Mouse (Mus musculus) G1E (cell line): ENCODE measurements around the gene Tdrd7. TPM values are rescaled to one million over a fixed set of nuclear protein-coding genes. Genes with fewer than 3 reads are reported as not detected.

Experiments
- ATAC-seq: 2 replicates; pipeline ENCODE4 v1.8.0; 2016; ENCODE audit warnings: mild to moderate bottlenecking; ENCODE audit not compliant: insufficient number of reproducible peaks, poor library complexity, low FRiP score, severe bottlenecking; ENCODE audit errors: extremely low read depth
- DNase-seq: peaks from one replicate; pipeline ENCODE4 v3.0.0; 2012; ENCODE audit warnings: low spot score
- H3K27me3 ChIP-seq: 2 replicates; pipeline ENCODE4 v1.6.1; 2012; ENCODE audit warnings: mild to moderate bottlenecking, low read length, inconsistent platforms; ENCODE audit not compliant: insufficient read depth
- H3K36me3 ChIP-seq: replicated peaks from 2 replicates; pipeline ENCODE3; 2012; ENCODE audit warnings: mild to moderate bottlenecking, inconsistent platforms
- H3K4me1 ChIP-seq: 2 replicates; pipeline ENCODE4 v1.6.1; 2012; ENCODE audit warnings: low read depth, low read length, inconsistent platforms, mixed read lengths; ENCODE audit not compliant: insufficient read depth
- H3K4me3 ChIP-seq: 2 replicates; pipeline ENCODE4 v1.5.1; 2012; ENCODE audit warnings: low read depth, mild to moderate bottlenecking, inconsistent platforms, low read length, moderate library complexity, mixed read lengths
- H3K9me3 ChIP-seq: replicated peaks from 2 replicates; pipeline ENCODE4 v1.6.1; 2012; ENCODE audit warnings: inconsistent platforms
- CTCF ChIP-seq: IDR thresholded peaks from 2 replicates; pipeline ENCODE4 v1.5.1; 2012; ENCODE audit warnings: low read depth, low read length, inconsistent platforms, mixed read lengths
- GATA1 ChIP-seq: IDR thresholded peaks from 2 replicates; pipeline ENCODE4 v1.6.1; 2012; ENCODE audit warnings: borderline replicate concordance, low read length, inconsistent platforms, mixed read lengths
- GATA2 ChIP-seq: IDR thresholded peaks from 2 replicates; pipeline ENCODE4 v1.6.1; 2012; ENCODE audit warnings: low read depth, low read length, inconsistent platforms, borderline replicate concordance
- POLR2AphosphoS5 ChIP-seq: IDR thresholded peaks from 2 replicates; pipeline ENCODE4 v1.6.1; 2012; ENCODE audit warnings: low read depth, low read length, inconsistent platforms; ENCODE audit not compliant: insufficient replicate concordance
- TAL1 ChIP-seq: conservative IDR thresholded peaks from 2 replicates; pipeline ENCODE4 v1.6.1; 2012; ENCODE audit warnings: low read depth, low read length, inconsistent platforms, mixed read lengths
- polyA plus RNA-seq: library from polyadenylated mRNA; stranded (reverse); fragments of >175 nt; gene quantifications from 2 replicates; pipeline ENCODE4 v1.2.3, GENCODE M21; 2012
- total RNA-seq, 2 experiments: library from RNA; stranded (forward) in 1 of 2; stranded (reverse) in 1 of 2; fragments of 200-1000 nt in 1 of 2; fragments of >200 nt in 1 of 2; fragmentation: Nextera tagmentation in 1 of 2; gene quantifications; 2 replicates each; pipeline ENCODE4 v1.2.3; 2014 to 2017

Gene Tdrd7
- total and polyA plus RNA-seq, 3 experiments = 0.12 to 7.7 (median 1.4) TPM

GRCm38 (mm10) chr4:46064263-46064662 is 99.1 kb downstream of the Tdrd7 start:
- Histone ChIP-seq H3K4me3 (no peak overlapping the region), H3K9me3 (no peaks in the 10 kb centered on the region), H3K27me3 (no peaks in the 10 kb centered on the region; the same call in 1 of the 2 replicates), H3K36me3 (no peaks in the 10 kb centered on the region), H3K4me1 (0 out of 2 replicates have a peak, but pooled peaks cover 3% of the 10 kb centered on the region)
- TF ChIP-seq GATA2 (no peak), CTCF (no peak), GATA1 (no peak), TAL1 (no peak)
- ATAC-seq = no peak
- no peak for DNase-seq

DNA sequence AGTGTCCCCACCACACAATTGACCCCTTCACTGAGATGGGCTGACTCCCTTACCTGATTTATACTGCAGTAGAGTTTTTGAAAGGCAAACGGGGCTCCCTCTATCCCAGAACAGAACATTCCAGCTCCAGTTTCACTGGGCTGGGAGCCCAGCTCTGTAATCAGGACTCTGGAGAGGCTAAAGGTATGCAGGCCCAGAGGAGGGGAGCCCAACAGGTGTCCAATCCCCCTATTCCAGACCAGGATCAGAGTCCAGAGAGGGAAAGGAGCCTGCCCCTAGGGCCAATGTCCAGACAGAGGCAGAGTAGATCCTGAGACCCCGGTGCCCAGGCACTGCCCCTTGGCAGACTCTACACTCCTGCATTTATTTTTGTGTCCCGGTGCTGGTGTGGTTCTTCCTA is 99.8 kb downstream of the Tdrd7 start:
- Histone ChIP-seq H3K27me3 (no peaks in the 10 kb centered on the region; the same call in 1 of the 2 replicates), H3K4me3 (no peak overlapping the region), H3K4me1 (0 out of 2 replicates have a peak, but pooled peaks cover 3% of the 10 kb centered on the region), H3K9me3 (no peaks in the 10 kb centered on the region), H3K36me3 (no peaks in the 10 kb centered on the region)
- ATAC-seq (no peak), DNase-seq (no peak)
- no peak for TF ChIP-seq GATA2
- TF ChIP-seq TAL1 = no peak
- TF ChIP-seq GATA1 = no peak
- no peak for TF ChIP-seq CTCF
- no peak for TF ChIP-seq POLR2AphosphoS5

DNA sequence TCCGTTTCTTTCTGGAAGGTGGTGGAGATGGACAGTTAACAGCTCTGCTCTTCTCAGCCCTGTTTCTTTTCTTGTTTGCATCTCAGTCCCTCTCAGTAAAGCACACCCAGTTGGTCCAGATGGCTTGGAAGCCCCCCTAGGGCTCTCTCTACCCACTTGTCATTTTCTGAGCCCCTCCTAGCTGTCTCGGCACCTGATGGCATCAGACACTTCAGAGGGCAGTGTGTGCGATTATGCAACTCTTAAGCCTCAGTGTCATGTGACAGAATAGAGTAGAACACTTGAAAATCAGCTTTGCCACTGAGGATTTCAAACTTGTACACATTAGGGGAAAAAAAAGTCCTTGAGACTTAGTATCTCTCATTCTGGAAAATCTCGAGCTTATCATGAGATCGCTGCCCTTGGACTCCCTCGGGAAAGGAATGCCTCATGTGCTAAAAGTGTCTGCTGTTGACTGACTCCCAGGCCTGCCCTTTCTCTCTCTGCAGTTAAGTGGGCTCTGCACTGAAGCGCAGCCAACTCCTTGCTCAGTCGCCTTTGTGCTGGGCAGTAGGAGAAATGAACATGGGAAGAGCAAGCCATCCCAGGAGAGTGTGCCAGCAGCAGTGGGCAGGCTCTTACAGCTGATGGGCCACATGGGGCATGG is 100.7 kb downstream of the Tdrd7 start:
- no peaks in the 10 kb centered on the region for H3K36me3 ChIP-seq
- TF ChIP-seq GATA1 (no peak), GATA2 (no peak), POLR2AphosphoS5 (no peak), CTCF (no peak), TAL1 (no peak)
- DNase-seq = no peak

DNA sequence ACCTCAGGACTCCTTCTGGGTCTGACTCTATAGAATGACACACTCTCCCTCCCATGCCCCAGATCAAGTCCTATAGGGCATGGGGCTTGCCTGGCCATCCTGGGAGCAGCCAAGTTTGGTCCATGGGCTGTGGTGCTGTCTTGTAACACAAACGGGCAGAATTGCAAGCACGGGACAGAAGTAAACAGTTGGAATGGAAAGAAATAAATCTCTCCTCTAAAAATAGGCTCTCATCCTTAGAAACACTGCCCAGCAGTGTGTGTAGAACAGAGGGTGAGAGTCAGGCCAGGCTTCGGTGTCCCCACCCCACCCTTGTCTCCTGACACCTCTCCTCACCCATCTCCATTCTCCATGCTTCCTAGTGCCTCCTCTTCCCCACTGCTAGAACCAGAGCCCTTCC is 102.9 kb downstream of the Tdrd7 start:
- H3K36me3 ChIP-seq = no peaks in the 10 kb centered on the region
- TF ChIP-seq TAL1 (no peak), POLR2AphosphoS5 (no peak), GATA2 (no peak), GATA1 (no peak), CTCF (no peak)

More for the DNA sequence above, 100.7 kb downstream of the Tdrd7 start:
- no peak for ATAC-seq
- Histone ChIP-seq H3K27me3 (no peaks in the 10 kb centered on the region; the same call in 1 of the 2 replicates), H3K4me1 (0 out of 2 replicates have a peak, but pooled peaks cover 3% of the 10 kb centered on the region), H3K9me3 (no peaks in the 10 kb centered on the region), H3K4me3 (no peak overlapping the region)

GRCm38 (mm10) chr4:46068573-46068972 is 103.4 kb downstream of the Tdrd7 start:
- no peak for TF ChIP-seq POLR2AphosphoS5
- no peak for TF ChIP-seq TAL1
- no peak for TF ChIP-seq CTCF
- TF ChIP-seq GATA1 = no peak
- TF ChIP-seq GATA2 = no peak
- no peaks in the 10 kb centered on the region for H3K4me1 ChIP-seq
- no peak for DNase-seq
- ATAC-seq = no peak
- H3K9me3 ChIP-seq = no peaks in the 10 kb centered on the region
- no peak overlapping the region for H3K4me3 ChIP-seq
- no peaks in the 10 kb centered on the region for H3K36me3 ChIP-seq
- H3K27me3 ChIP-seq = no peaks in the 10 kb centered on the region; the same call in 1 of the 2 replicates

More for the DNA sequence above, 102.9 kb downstream of the Tdrd7 start:
- ATAC-seq = no peak
- Histone ChIP-seq H3K4me3 (no peak overlapping the region), H3K27me3 (no peaks in the 10 kb centered on the region; the same call in 1 of the 2 replicates), H3K9me3 (no peaks in the 10 kb centered on the region), H3K4me1 (no peaks in the 10 kb centered on the region)
- no peak for DNase-seq

DNA sequence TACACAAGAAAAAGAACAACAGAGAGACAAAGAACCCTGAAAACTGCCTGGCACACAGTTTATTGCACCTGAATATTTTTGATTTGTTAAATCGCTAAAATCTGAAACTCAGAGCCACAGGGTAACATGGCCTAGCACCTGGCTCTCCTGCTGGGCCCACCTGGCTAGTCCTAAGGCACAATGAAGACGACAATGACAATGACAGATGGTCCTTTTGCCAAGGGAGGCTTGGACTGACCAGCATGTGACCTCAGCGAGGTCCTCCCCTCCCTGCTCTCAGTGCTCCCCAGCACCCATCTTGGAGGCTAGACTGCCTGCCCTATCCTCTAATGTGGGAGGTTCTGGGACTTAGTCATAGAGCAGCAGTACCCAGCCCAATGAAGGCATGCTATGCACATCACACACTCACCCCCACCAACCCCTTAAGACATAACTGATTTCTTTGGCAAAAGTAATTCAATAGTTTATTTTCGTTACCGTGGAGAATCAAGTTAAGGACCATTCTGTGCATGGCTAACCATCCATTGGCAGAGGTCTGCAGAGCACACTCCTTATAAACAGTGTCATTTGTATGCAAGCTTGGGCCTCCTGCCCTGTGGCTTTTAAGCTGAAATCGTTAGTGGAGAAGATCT is 104.8 kb downstream of the Tdrd7 start:
- no peaks in the 10 kb centered on the region for H3K4me1 ChIP-seq
- ATAC-seq (no peak), DNase-seq (no peak)
- no peak overlapping the region for H3K4me3 ChIP-seq
- no peaks in the 10 kb centered on the region for H3K36me3 ChIP-seq
- no peaks in the 10 kb centered on the region; the same call in 1 of the 2 replicates for H3K27me3 ChIP-seq
- no peaks in the 10 kb centered on the region for H3K9me3 ChIP-seq
- TF ChIP-seq GATA1 = no peak
- no peak for TF ChIP-seq CTCF
- no peak for TF ChIP-seq POLR2AphosphoS5
- no peak for TF ChIP-seq TAL1
- no peak for TF ChIP-seq GATA2
